Mouse (Mus musculus) thymus, adult 2 months (tissue): ENCODE data around the gene Igdcc3.

Experiments used
- CTCF ChIP-seq: fragments of 200-500 bp; IDR thresholded peaks from 2 replicates; pipeline ENCODE4 v1.5.1; 2012; ENCODE audit warnings: mild to moderate bottlenecking, control low read depth, low read length, moderate library complexity, borderline replicate concordance; ENCODE audit not compliant: control insufficient read depth, poor library complexity, insufficient read depth; ENCODE audit errors: extremely low read depth
- POLR2A ChIP-seq: fragments of 200-500 bp; IDR thresholded peaks from 2 replicates; pipeline ENCODE4 v1.6.1; 2012; ENCODE audit warnings: mild to moderate bottlenecking, low read length, control low read depth, moderate library complexity; ENCODE audit not compliant: control insufficient read depth, poor library complexity, insufficient read depth; ENCODE audit errors: extremely low read depth

DNA sequence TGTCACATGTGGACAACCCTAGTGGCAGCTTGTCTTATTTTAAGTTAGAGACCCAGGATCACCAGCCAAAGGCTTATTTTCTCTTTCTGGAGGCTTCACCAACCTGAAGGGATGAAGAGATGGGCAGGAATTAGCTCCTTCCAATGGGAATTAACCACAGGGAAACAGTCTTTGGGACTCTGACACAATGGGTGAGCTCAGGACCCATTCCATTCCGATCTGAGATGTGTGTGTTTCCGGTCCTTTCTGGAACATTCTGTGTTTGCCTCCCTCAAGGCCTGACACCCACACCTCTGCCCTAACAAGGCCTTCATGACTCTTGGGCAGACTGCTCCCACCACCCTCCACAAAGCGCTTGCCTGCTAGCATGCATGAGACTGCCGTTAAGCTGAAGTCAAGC is 54.1 kb downstream of the Igdcc3 start, which contains the start of gene Parp16:
- no peak for TF ChIP-seq CTCF
- TF ChIP-seq POLR2A, result no peak
